Mouse (Mus musculus) midbrain, embryonic 14.5 days (tissue): ENCODE data around the gene Gpr3. TPM values are rescaled to one million over a fixed set of nuclear protein-coding genes. Genes with fewer than 3 reads are reported as not detected.

Experiments used
- ATAC-seq: fragments of 200-750 bp; cut with Nextera tagmentation; 2 replicates; pipeline ENCODE4 v1.8.0; 2017; ENCODE audit warnings: moderate number of reproducible peaks, moderate library complexity; ENCODE audit not compliant: low FRiP score, low TSS enrichment
- DNase-seq: peaks from one replicate; pipeline ENCODE4 v3.0.0-alpha.2; 2015
- H3K27ac ChIP-seq: fragments of 300-500 bp; sonication (generic); replicated peaks from 2 replicates; pipeline ENCODE4 v1.5.1; 2014; ENCODE audit warnings: mild to moderate bottlenecking, low read depth, low read length, moderate library complexity
- H3K27me3 ChIP-seq: fragments of 300-500 bp; sonication (generic); 2 replicates; pipeline ENCODE4 v1.6.1; 2014; ENCODE audit warnings: low read length, control low read depth, mixed read lengths; ENCODE audit not compliant: control insufficient read depth, insufficient read depth
- H3K36me3 ChIP-seq: fragments of 300-500 bp; sonication (generic); 2 replicates; pipeline ENCODE4 v1.6.1; 2014; ENCODE audit warnings: low read length, control low read depth; ENCODE audit not compliant: control insufficient read depth, insufficient read depth
- H3K4me1 ChIP-seq: fragments of 300-500 bp; sonication (generic); 2 replicates; pipeline ENCODE4 v1.6.1; 2014; ENCODE audit warnings: mild to moderate bottlenecking, antibody characterized with exemption, low read length, control low read depth; ENCODE audit not compliant: control insufficient read depth, insufficient read depth
- H3K4me2 ChIP-seq: fragments of 300-500 bp; sonication (generic); 2 replicates; pipeline ENCODE4 v1.6.1; 2014; ENCODE audit warnings: mild to moderate bottlenecking, low read length, moderate library complexity
- H3K4me3 ChIP-seq: fragments of 300-500 bp; sonication (generic); replicated peaks from 2 replicates; pipeline ENCODE4 v1.5.1; 2014; ENCODE audit warnings: low read depth, low read length
- H3K9ac ChIP-seq: fragments of 300-500 bp; sonication (generic); replicated peaks from 2 replicates; pipeline ENCODE4 v1.6.1; 2014; ENCODE audit warnings: mild to moderate bottlenecking, low read length, moderate library complexity
- H3K9me3 ChIP-seq: fragments of 300-500 bp; sonication (generic); 2 replicates; pipeline ENCODE4 v1.6.1; 2016; ENCODE audit warnings: low read length, control low read depth, mixed read lengths; ENCODE audit not compliant: control insufficient read depth
- WGBS: fragments of 180-500 bp; shearing (Covaris S2); extraction: QIAGEN DNeasy Blood & Tissue Kit; methylation state at CpG from one replicate; pipeline ENCODE4 v1.1.7; 2014; 5-methylcytosine and 5-hydroxymethylcytosine counted together
- polyA plus RNA-seq: library from polyadenylated mRNA; unstranded; fragments of >200 nt; fragmentation: Nextera tagmentation; extraction: Ambion mirVana; gene quantifications from 2 replicates; pipeline ENCODE4 v1.2.1, GENCODE M21; 2014

Gene Gpr3
- polyA plus RNA-seq, 1 experiment from 2014 or later = 1.3 TPM

GRCm38 (mm10) chr4:133240934-133241908 is 28.9 kb upstream of the Gpr3 start:
- Histone ChIP-seq H3K4me1 (no peaks in the 10 kb centered on the region), H3K36me3 (no peaks in the 10 kb centered on the region), H3K9ac (peak overlapping the region; percentile 52; the same call in 1 of the 2 replicates), H3K9me3 (no peaks in the 10 kb centered on the region), H3K27ac (no peak overlapping the region), H3K4me2 (peak overlapping the region; percentile 75), H3K27me3 (peaks cover 40% of the 10 kb centered on the region), H3K4me3 (peak overlapping the region; percentile 47)
- DNase-seq (peak; percentile 89), ATAC-seq (peak; percentile 85)
- under 1% methylated on average over 78 of the region's 78 CpGs for WGBS

- no peaks in the 10 kb centered on the region for H3K36me3 ChIP-seq
- H3K4me1 ChIP-seq = no peaks in the 10 kb centered on the region
- H3K9ac ChIP-seq = peak within 1 kb of the TSS; percentile 52; the same call in 1 of the 2 replicates
- H3K4me3 ChIP-seq = peak within 1 kb of the TSS; percentile 47
- peaks cover 39% of the 10 kb centered on the region for H3K27me3 ChIP-seq
- no peak for ATAC-seq
- peak within 1 kb of the TSS; percentile 75 for H3K4me2 ChIP-seq
- no peak within 1 kb of the TSS for H3K27ac ChIP-seq
- DNase-seq = no peak
- 5% methylated on average over 16 of the region's 16 CpGs for WGBS
- no peaks in the 10 kb centered on the region for H3K9me3 ChIP-seq
These were observed 28.2 kb upstream of the Gpr3 start, which contains the start of gene Map3k6 for GRCm38 (mm10) chr4:133240490-133240921. Gene Map3k6, plus strand, starts transcription at chr4:133240818.

- Histone ChIP-seq H3K4me1 (no peaks in the 10 kb centered on the region), H3K9me3 (no peaks in the 10 kb centered on the region), H3K36me3 (no peaks in the 10 kb centered on the region), H3K9ac (no peak overlapping the region), H3K27me3 (peaks cover 32% of the 10 kb centered on the region), H3K4me3 (no peak overlapping the region), H3K4me2 (no peak overlapping the region), H3K27ac (no peak overlapping the region)
- 77% methylated on average over 4 of the region's 4 CpGs for WGBS
- DNase-seq (no peak), ATAC-seq (no peak)
These were observed 25.6 kb upstream of the Gpr3 start for GRCm38 (mm10) chr4:133237911-133238310.

GRCm38 (mm10) chr4:133235415-133235814 is 23.1 kb upstream of the Gpr3 start:
- DNase-seq (no peak), ATAC-seq (no peak)
- H3K27me3 ChIP-seq = peaks cover 7% of the 10 kb centered on the region
- no peak overlapping the region for H3K4me2 ChIP-seq
- no peak overlapping the region for H3K9ac ChIP-seq
- WGBS = 76% methylated on average over 5 of the region's 5 CpGs
- no peaks in the 10 kb centered on the region for H3K4me1 ChIP-seq
- H3K27ac ChIP-seq = no peak overlapping the region
- no peak overlapping the region for H3K4me3 ChIP-seq
- no peaks in the 10 kb centered on the region for H3K9me3 ChIP-seq
- no peaks in the 10 kb centered on the region for H3K36me3 ChIP-seq

GRCm38 (mm10) chr4:133234771-133235170 is 22.4 kb upstream of the Gpr3 start:
- 73% methylated on average over 5 of the region's 5 CpGs for WGBS
- Histone ChIP-seq H3K4me2 (no peak overlapping the region), H3K27me3 (peaks cover 1% of the 10 kb centered on the region; the same call in 1 of the 2 replicates), H3K27ac (no peak overlapping the region), H3K9me3 (no peaks in the 10 kb centered on the region), H3K4me1 (no peaks in the 10 kb centered on the region), H3K9ac (no peak overlapping the region), H3K4me3 (no peak overlapping the region), H3K36me3 (no peaks in the 10 kb centered on the region)
- no peak for ATAC-seq
- DNase-seq = no peak

GRCm38 (mm10) chr4:133233285-133233976 is 21.1 kb upstream of the Gpr3 start:
- peak; percentile 27 for DNase-seq
- Histone ChIP-seq H3K9ac (no peak overlapping the region), H3K9me3 (no peaks in the 10 kb centered on the region), H3K36me3 (no peaks in the 10 kb centered on the region), H3K4me2 (no peak overlapping the region), H3K27me3 (no peaks in the 10 kb centered on the region), H3K4me3 (no peak overlapping the region), H3K27ac (no peak overlapping the region), H3K4me1 (no peaks in the 10 kb centered on the region)
- 42% methylated on average over 10 of the region's 10 CpGs for WGBS
- ATAC-seq = no peak

GRCm38 (mm10) chr4:133229582-133229981 is 17.2 kb upstream of the Gpr3 start:
- H3K27ac ChIP-seq = no peak overlapping the region

GRCm38 (mm10) chr4:133227636-133228035 is 15.3 kb upstream of the Gpr3 start:
- 47% methylated on average over 8 of the region's 8 CpGs for WGBS
- Histone ChIP-seq H3K9ac (no peak overlapping the region), H3K4me3 (no peak overlapping the region), H3K4me1 (no peaks in the 10 kb centered on the region), H3K9me3 (no peaks in the 10 kb centered on the region), H3K27me3 (no peaks in the 10 kb centered on the region), H3K36me3 (no peaks in the 10 kb centered on the region), H3K4me2 (no peak overlapping the region), H3K27ac (no peak overlapping the region)
- DNase-seq = no peak
- no peak for ATAC-seq

More at GRCm38 (mm10) chr4:133229582-133229981, 17.2 kb upstream of the Gpr3 start:
- Histone ChIP-seq H3K36me3 (no peaks in the 10 kb centered on the region), H3K4me3 (no peak overlapping the region), H3K4me2 (no peak overlapping the region), H3K27me3 (no peaks in the 10 kb centered on the region), H3K9me3 (no peaks in the 10 kb centered on the region), H3K9ac (no peak overlapping the region), H3K4me1 (no peaks in the 10 kb centered on the region)
- no peak for DNase-seq
- no peak for ATAC-seq
- 58% methylated on average over 8 of the region's 8 CpGs for WGBS
